Mouse (Mus musculus): Measurements from ENCODE around the gene Vps35l. TPM values are rescaled to one million over a fixed set of nuclear protein-coding genes. Genes with fewer than 3 reads are reported as not detected.

Gene Vps35l
- polyA plus RNA-seq, 1 experiment, result 1.2 TPM

- no peak overlapping the region for H3K4me3 ChIP-seq (replicated peaks)
- peaks cover 61% of the 10 kb centered on the region for H3K36me3 ChIP-seq (ENCODE audit: control insufficient read depth)
- no peaks in the 10 kb centered on the region for H3K9me3 ChIP-seq (ENCODE audit: control insufficient read depth, low read length)
- H3K27me3 ChIP-seq (ENCODE audit: control insufficient read depth), result no peaks in the 10 kb centered on the region
- no peak for TF ChIP-seq TAL1 (IDR thresholded peaks at IDR 0.05; ENCODE audit: low read length)
- TF ChIP-seq GATA1 (IDR thresholded peaks at IDR 0.05; ENCODE audit: low read length), result no peak
- no peaks in the 10 kb centered on the region for H3K4me1 ChIP-seq (ENCODE audit: control insufficient read depth)
Observed at GRCm38 (mm10) chr7:118800112-118800734, 60.2 kb downstream of the Vps35l start.

- H3K9me3 ChIP-seq (ENCODE audit: control insufficient read depth, low read length), result no peaks in the 10 kb centered on the region
- H3K4me1 ChIP-seq (ENCODE audit: control insufficient read depth), result no peaks in the 10 kb centered on the region
- H3K27me3 ChIP-seq (ENCODE audit: control insufficient read depth), result no peaks in the 10 kb centered on the region
- H3K36me3 ChIP-seq (ENCODE audit: control insufficient read depth), result peaks cover 45% of the 10 kb centered on the region
- H3K4me3 ChIP-seq (replicated peaks), result no peak overlapping the region
- TF ChIP-seq GATA1 (IDR thresholded peaks at IDR 0.05; ENCODE audit: low read length) (no peak), TAL1 (IDR thresholded peaks at IDR 0.05; ENCODE audit: low read length) (no peak)
Observed at GRCm38 (mm10) chr7:118801791-118802190, 61.8 kb downstream of the Vps35l start.

GRCm38 (mm10) chr7:118803425-118803824, 63.4 kb downstream of the Vps35l start:
- no peaks in the 10 kb centered on the region for H3K4me1 ChIP-seq (ENCODE audit: control insufficient read depth)
- TF ChIP-seq GATA1 (IDR thresholded peaks at IDR 0.05; ENCODE audit: low read length) (no peak), TAL1 (IDR thresholded peaks at IDR 0.05; ENCODE audit: low read length) (no peak)
- no peak overlapping the region for H3K4me3 ChIP-seq (replicated peaks)
- H3K9me3 ChIP-seq (ENCODE audit: control insufficient read depth, low read length), result no peaks in the 10 kb centered on the region
- no peaks in the 10 kb centered on the region for H3K27me3 ChIP-seq (ENCODE audit: control insufficient read depth)
- H3K36me3 ChIP-seq (ENCODE audit: control insufficient read depth), result peaks cover 42% of the 10 kb centered on the region

- H3K36me3 ChIP-seq (ENCODE audit: control insufficient read depth), result peaks cover 40% of the 10 kb centered on the region
- no peak for TF ChIP-seq GATA1 (IDR thresholded peaks at IDR 0.05; ENCODE audit: low read length)
- no peak for TF ChIP-seq TAL1 (IDR thresholded peaks at IDR 0.05; ENCODE audit: low read length)
Observed at GRCm38 (mm10) chr7:118806631-118807411, 66.8 kb downstream of the Vps35l start.

GRCm38 (mm10) chr7:118807899-118808298, 67.9 kb downstream of the Vps35l start:
- Histone ChIP-seq H3K9me3 (ENCODE audit: control insufficient read depth, low read length) (no peaks in the 10 kb centered on the region), H3K36me3 (ENCODE audit: control insufficient read depth) (peaks cover 34% of the 10 kb centered on the region), H3K4me3 (replicated peaks) (no peak overlapping the region), H3K27me3 (ENCODE audit: control insufficient read depth) (no peaks in the 10 kb centered on the region), H3K4me1 (ENCODE audit: control insufficient read depth) (peaks cover 5% of the 10 kb centered on the region)
- TF ChIP-seq TAL1 (IDR thresholded peaks at IDR 0.05; ENCODE audit: low read length) (no peak), GATA1 (IDR thresholded peaks at IDR 0.05; ENCODE audit: low read length) (no peak)

More at GRCm38 (mm10) chr7:118806631-118807411, 66.8 kb downstream of the Vps35l start:
- Histone ChIP-seq H3K4me3 (replicated peaks) (no peak overlapping the region), H3K4me1 (ENCODE audit: control insufficient read depth) (peaks cover 4% of the 10 kb centered on the region), H3K27me3 (ENCODE audit: control insufficient read depth) (no peaks in the 10 kb centered on the region), H3K9me3 (ENCODE audit: control insufficient read depth, low read length) (no peaks in the 10 kb centered on the region)

GRCm38 (mm10) chr7:118811407-118812106, 71.5 kb downstream of the Vps35l start:
- Histone ChIP-seq H3K4me1 (ENCODE audit: control insufficient read depth) (peaks cover 5% of the 10 kb centered on the region), H3K27me3 (ENCODE audit: control insufficient read depth) (no peaks in the 10 kb centered on the region), H3K4me3 (replicated peaks) (no peak overlapping the region), H3K9me3 (ENCODE audit: control insufficient read depth, low read length) (no peaks in the 10 kb centered on the region), H3K36me3 (ENCODE audit: control insufficient read depth) (peaks cover 48% of the 10 kb centered on the region)
- TF ChIP-seq GATA1 (IDR thresholded peaks at IDR 0.05; ENCODE audit: low read length), result no peak

GRCm38 (mm10) chr7:118813592-118813991, 73.6 kb downstream of the Vps35l start:
- Histone ChIP-seq H3K4me1 (ENCODE audit: control insufficient read depth) (peaks cover 5% of the 10 kb centered on the region), H3K9me3 (ENCODE audit: control insufficient read depth, low read length) (no peaks in the 10 kb centered on the region), H3K4me3 (replicated peaks) (no peak overlapping the region), H3K27me3 (ENCODE audit: control insufficient read depth) (no peaks in the 10 kb centered on the region), H3K36me3 (ENCODE audit: control insufficient read depth) (peaks cover 64% of the 10 kb centered on the region)
- TF ChIP-seq TAL1 (IDR thresholded peaks at IDR 0.05; ENCODE audit: low read length), result no peak
- no peak for TF ChIP-seq GATA1 (IDR thresholded peaks at IDR 0.05; ENCODE audit: low read length)

- Histone ChIP-seq H3K27me3 (ENCODE audit: control insufficient read depth) (no peaks in the 10 kb centered on the region), H3K9me3 (ENCODE audit: control insufficient read depth, low read length) (no peaks in the 10 kb centered on the region), H3K4me3 (replicated peaks) (no peak overlapping the region), H3K36me3 (ENCODE audit: control insufficient read depth) (peaks cover 62% of the 10 kb centered on the region), H3K4me1 (ENCODE audit: control insufficient read depth) (peaks cover 5% of the 10 kb centered on the region)
- TF ChIP-seq TAL1 (IDR thresholded peaks at IDR 0.05; ENCODE audit: low read length), result no peak
- TF ChIP-seq GATA1 (IDR thresholded peaks at IDR 0.05; ENCODE audit: low read length), result no peak
Observed at GRCm38 (mm10) chr7:118816275-118816674, 76.2 kb downstream of the Vps35l start.

GRCm38 (mm10) chr7:118817741-118818140, 77.7 kb downstream of the Vps35l start:
- H3K9me3 ChIP-seq (ENCODE audit: control insufficient read depth, low read length), result no peaks in the 10 kb centered on the region
- H3K36me3 ChIP-seq (ENCODE audit: control insufficient read depth), result peaks cover 62% of the 10 kb centered on the region
- no peak overlapping the region for H3K4me3 ChIP-seq (replicated peaks)
- no peaks in the 10 kb centered on the region for H3K27me3 ChIP-seq (ENCODE audit: control insufficient read depth)
- TF ChIP-seq TAL1 (IDR thresholded peaks at IDR 0.05; ENCODE audit: low read length), result no peak
- TF ChIP-seq GATA1 (IDR thresholded peaks at IDR 0.05; ENCODE audit: low read length), result no peak
- no peaks in the 10 kb centered on the region for H3K4me1 ChIP-seq (ENCODE audit: control insufficient read depth)

Measured in erythroblast, embryonic 14.5 days (primary cell).